Mouse (Mus musculus) erythroblast, embryonic 14.5 days (primary cell): ENCODE data around the gene Specc1.
"Not testable (repeated sequence)": the region's sequence is repeated elsewhere in the genome, so short reads cannot be mapped to it uniquely, and the experiment has no call there.

Experiments used
- GATA1 ChIP-seq: IDR thresholded peaks from 2 replicates; pipeline ENCODE4 v1.6.1; 2012; ENCODE audit warnings: low read length, inconsistent platforms, mixed read lengths
- TAL1 ChIP-seq: IDR thresholded peaks from 3 replicates; pipeline ENCODE4 v1.6.1; 2012; ENCODE audit warnings: low read length, inconsistent platforms, mixed read lengths

- not testable (repeated sequence) for TF ChIP-seq TAL1, GATA1
These were observed 2.1 kb downstream of the Specc1 start for GRCm38 (mm10) chr11:61958706-61959105.
